Mouse (Mus musculus) kidney, adult 2 months (tissue): Measurements from ENCODE around the gene Spata3.

ENCODE experiments used
- CTCF ChIP-seq: fragments of 200-500 bp; conservative IDR thresholded peaks from 2 replicates; pipeline ENCODE4 v1.5.1; 2011; ENCODE audit warnings: low read depth, mild to moderate bottlenecking, control low read depth, low read length, moderate library complexity, mixed read lengths; ENCODE audit not compliant: insufficient read depth, insufficient read length
- POLR2A ChIP-seq: fragments of 200-500 bp; IDR thresholded peaks from one replicate; pipeline ENCODE4 v1.6.1; 2011; ENCODE audit warnings: low read depth, low read length, control low read depth

- TF ChIP-seq CTCF (no peak), POLR2A (no peak)
These were observed 34.8 kb upstream of the Spata3 start for GRCm38 (mm10) chr1:85981738-85982357.
